Mouse (Mus musculus) midbrain, embryonic 15.5 days (tissue): ENCODE measurements at regions not wholly inside any gene's neighbourhood (a gene's known extent, or its start where the extent isn't known, plus 50 kb on each side); places are given as distances from the start of the nearest gene placed in this dataset.
A peak's percentile ranks its signal among the peaks of the same experiment; 100 is the strongest.

Experiments used
- ATAC-seq: fragments of 200-750 bp; cut with Nextera tagmentation; replicated peaks from 2 replicates; pipeline ENCODE4 v1.8.0; 2017; ENCODE audit warnings: moderate TSS enrichment
- H3K27ac ChIP-seq: fragments of 300-500 bp; sonication (generic); 2 replicates; pipeline ENCODE4 v1.5.1; 2015; ENCODE audit warnings: mild to moderate bottlenecking, inconsistent platforms
- H3K27me3 ChIP-seq: fragments of 300-500 bp; sonication (generic); replicated peaks from 2 replicates; pipeline ENCODE4 v1.6.1; 2015; ENCODE audit warnings: inconsistent platforms
- H3K36me3 ChIP-seq: fragments of 300-500 bp; sonication (generic); replicated peaks from 2 replicates; pipeline ENCODE4 v1.6.1; 2015; ENCODE audit warnings: inconsistent platforms
- H3K4me1 ChIP-seq: fragments of 300-500 bp; sonication (generic); 2 replicates; pipeline ENCODE4 v1.6.1; 2015; ENCODE audit warnings: inconsistent platforms
- H3K4me2 ChIP-seq: fragments of 300-500 bp; sonication (generic); 2 replicates; pipeline ENCODE4 v1.6.1; 2015; ENCODE audit warnings: inconsistent platforms, mild to moderate bottlenecking, moderate library complexity
- H3K4me3 ChIP-seq: fragments of 300-500 bp; sonication (generic); 2 replicates; pipeline ENCODE4 v1.5.1; 2015; ENCODE audit warnings: mild to moderate bottlenecking, inconsistent platforms
- H3K9ac ChIP-seq: fragments of 300-500 bp; sonication (generic); 2 replicates; pipeline ENCODE4 v1.6.1; 2015; ENCODE audit warnings: mild to moderate bottlenecking, inconsistent platforms
- H3K9me3 ChIP-seq: fragments of 300-500 bp; sonication (generic); 2 replicates; pipeline ENCODE4 v1.6.1; 2016; ENCODE audit warnings: inconsistent platforms
- WGBS: fragments of 180-500 bp; shearing (Covaris S2); methylation state at CpG from one replicate; pipeline ENCODE4 v1.1.7; 2015; ENCODE audit warnings: mixed read lengths; 5-methylcytosine and 5-hydroxymethylcytosine counted together

DNA sequence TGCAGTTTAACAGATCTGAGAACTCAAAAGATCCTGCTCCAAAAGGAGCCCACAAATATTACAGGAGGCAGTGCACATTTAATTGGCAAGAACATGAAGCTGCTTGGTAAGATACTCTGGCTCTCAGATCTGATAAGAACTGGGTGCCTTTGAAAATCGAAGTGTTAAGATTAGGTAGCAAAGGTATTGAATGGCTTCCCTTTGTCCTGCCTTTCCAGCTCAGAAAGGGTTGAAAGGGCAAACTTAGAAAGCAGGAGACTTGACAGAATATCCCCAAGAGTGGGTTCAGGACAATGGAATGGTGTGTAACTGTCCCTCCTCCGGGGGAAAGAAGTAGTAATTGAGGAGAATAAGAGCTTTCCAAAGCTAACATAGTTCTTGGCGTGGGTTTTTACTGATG, 431.4 kb downstream of the Gm10283 start:
- no peaks in the 10 kb centered on the region for H3K36me3 ChIP-seq
- peak; percentile 67 for ATAC-seq
- 47% methylated on average over 3 of the region's 3 CpGs for WGBS
- no peak overlapping the region for H3K27ac ChIP-seq
- H3K4me1 ChIP-seq: no peaks in the 10 kb centered on the region
- no peaks in the 10 kb centered on the region for H3K9me3 ChIP-seq
- no peak overlapping the region for H3K4me3 ChIP-seq
- H3K9ac ChIP-seq: no peak overlapping the region
- no peak overlapping the region for H3K4me2 ChIP-seq
- no peaks in the 10 kb centered on the region for H3K27me3 ChIP-seq

DNA sequence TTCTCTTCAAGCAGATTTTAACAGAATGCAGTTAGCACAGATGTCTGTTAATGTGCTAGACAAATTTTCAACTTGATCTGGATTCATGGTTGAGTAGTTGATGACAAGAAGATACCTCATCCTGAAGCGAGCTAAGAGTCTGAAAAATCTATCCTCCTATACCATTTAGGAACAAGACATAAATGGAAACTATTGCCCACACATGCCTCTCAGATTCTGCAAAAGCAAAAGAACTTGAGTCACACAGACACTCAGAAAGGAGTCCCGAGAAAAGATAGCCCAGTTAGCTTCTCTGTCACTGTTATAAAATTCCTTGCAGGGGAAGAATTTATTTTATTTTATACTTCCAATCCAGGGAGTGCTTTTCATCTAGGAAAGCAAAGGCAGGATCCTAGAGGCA, 447.9 kb downstream of the Gm10283 start:
- Histone ChIP-seq H3K9me3 (no peaks in the 10 kb centered on the region), H3K4me3 (no peak overlapping the region), H3K36me3 (no peaks in the 10 kb centered on the region), H3K4me1 (no peaks in the 10 kb centered on the region), H3K27me3 (no peaks in the 10 kb centered on the region), H3K27ac (no peak overlapping the region), H3K4me2 (no peak overlapping the region), H3K9ac (no peak overlapping the region)
- 78% methylated on average over 2 of the region's 2 CpGs for WGBS
- ATAC-seq: no peak

DNA sequence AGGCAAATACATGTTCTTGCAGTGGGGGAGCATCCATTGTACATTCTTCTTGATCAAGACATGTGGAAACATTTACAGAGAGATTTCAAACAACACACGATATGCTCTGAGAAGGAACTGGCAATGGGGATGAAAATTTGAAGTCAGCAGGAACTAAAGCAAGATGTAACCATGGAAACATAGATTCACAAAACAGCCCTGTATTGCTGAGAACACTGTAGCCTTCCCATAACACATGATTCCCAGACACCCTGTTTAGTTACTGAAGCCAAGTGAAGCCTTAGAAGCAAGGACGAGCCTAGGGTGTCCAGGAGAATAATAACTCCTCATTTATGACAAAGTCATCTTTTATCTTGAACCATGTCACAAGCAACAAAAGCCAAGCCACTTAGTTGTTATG, 474.3 kb downstream of the Gm10283 start:
- H3K4me2 ChIP-seq: no peak overlapping the region
- H3K27me3 ChIP-seq: no peaks in the 10 kb centered on the region
- no peak overlapping the region for H3K9ac ChIP-seq
- WGBS: 41% methylated on average over 2 of the region's 2 CpGs
- H3K36me3 ChIP-seq: no peaks in the 10 kb centered on the region
- peak; percentile 83 for ATAC-seq
- H3K4me1 ChIP-seq: no peaks in the 10 kb centered on the region
- H3K27ac ChIP-seq: no peak overlapping the region
- no peak overlapping the region for H3K4me3 ChIP-seq
- H3K9me3 ChIP-seq: no peaks in the 10 kb centered on the region
